Mouse (Mus musculus) heart, postnatal 0 days (tissue): ENCODE measurements around the gene Slco4c1.

Experiments used
- CTCF ChIP-seq: IDR thresholded peaks from 2 replicates; pipeline ENCODE4 v1.5.1; 2016; ENCODE audit warnings: antibody characterized with exemption, control low read depth, low read depth
- EP300 ChIP-seq: IDR thresholded peaks from 2 replicates; pipeline ENCODE4 v1.6.1; 2016; ENCODE audit warnings: antibody characterized with exemption, low read depth

- TF ChIP-seq EP300: no peak
- no peak for TF ChIP-seq CTCF
Measured at GRCm38 (mm10) chr1:96871528-96872360, at the start of gene Slco4c1.
